Mouse (Mus musculus): ENCODE results near the gene Smim24.

Smim24 gene

GRCm38 (mm10) chr10:81389801-81390677 is 2.8 kb upstream of the Smim24 start:
- in situ Hi-C loops (cut with MseI, MboI): loop anchor here (5.0 kb wide), 1 partner anchor 62 kb away; no protein-coding TSS in a partner anchor

- in situ Hi-C loops (cut with MseI, MboI): loop anchor here (5.0 kb wide), 1 partner anchor 62 kb away; no protein-coding TSS in a partner anchor
These were observed 2.2 kb upstream of the Smim24 start for GRCm38 (mm10) chr10:81390678-81390965.

- in situ Hi-C loops (cut with MseI, MboI): loop anchor here (5.0 kb wide), 1 partner anchor 60 kb away; no protein-coding TSS in a partner anchor
These were observed 581 bp upstream of the Smim24 start for GRCm38 (mm10) chr10:81392270-81392669.

- in situ Hi-C loops (cut with MseI, MboI): loop anchor here (5.0 kb wide), 1 partner anchor 59 kb away; no protein-coding TSS in a partner anchor
These were observed 709 bp downstream of the Smim24 start for GRCm38 (mm10) chr10:81393456-81394063.

- in situ Hi-C loops (cut with MseI, MboI): no loop called here
These were observed 2.3 kb downstream of the Smim24 start for GRCm38 (mm10) chr10:81395127-81395526.

GRCm38 (mm10) chr10:81395865-81396264 is 3.0 kb downstream of the Smim24 start:
- in situ Hi-C loops (cut with MseI, MboI): no loop called here

GRCm38 (mm10) chr10:81396749-81397148 is 3.9 kb downstream of the Smim24 start:
- in situ Hi-C loops (cut with MseI, MboI): no loop called here

- in situ Hi-C loops (cut with MseI, MboI): no loop called here
These were observed 6.4 kb downstream of the Smim24 start for GRCm38 (mm10) chr10:81399296-81399695.

- in situ Hi-C loops (cut with MseI, MboI): no loop called here
These were observed 7.0 kb downstream of the Smim24 start for GRCm38 (mm10) chr10:81399798-81400308.

GRCm38 (mm10) chr10:81400371-81401204 is 7.7 kb downstream of the Smim24 start:
- in situ Hi-C loops (cut with MseI, MboI): no loop called here

GRCm38 (mm10) chr10:81401205-81401520 is 8.3 kb downstream of the Smim24 start:
- in situ Hi-C loops (cut with MseI, MboI): no loop called here

GRCm38 (mm10) chr10:81401521-81402226 is 8.8 kb downstream of the Smim24 start:
- in situ Hi-C loops (cut with MseI, MboI): no loop called here

- in situ Hi-C loops (cut with MseI, MboI): no loop called here
These were observed 9.4 kb downstream of the Smim24 start for GRCm38 (mm10) chr10:81402227-81402765.

- in situ Hi-C loops (cut with MseI, MboI): no loop called here
These were observed 10.7 kb downstream of the Smim24 start for GRCm38 (mm10) chr10:81403511-81403910.

- in situ Hi-C loops (cut with MseI, MboI): no loop called here
These were observed 11.2 kb downstream of the Smim24 start for GRCm38 (mm10) chr10:81404082-81404481.

GRCm38 (mm10) chr10:81404720-81405119 is 11.9 kb downstream of the Smim24 start:
- in situ Hi-C loops (cut with MseI, MboI): no loop called here

GRCm38 (mm10) chr10:81405588-81406201 is 12.8 kb downstream of the Smim24 start:
- in situ Hi-C loops (cut with MseI, MboI): no loop called here

GRCm38 (mm10) chr10:81406504-81407440 is 13.9 kb downstream of the Smim24 start:
- in situ Hi-C loops (cut with MseI, MboI): no loop called here
